Mouse (Mus musculus) ES-E14 (cell line): ENCODE data around the gene Jchain.
A peak's percentile ranks its signal among the peaks of the same experiment; 100 is the strongest.

ENCODE experiments used
- HCFC1 ChIP-seq: IDR thresholded peaks from 2 replicates; pipeline ENCODE4 v1.6.1; 2012; ENCODE audit warnings: low read length, inconsistent platforms, borderline replicate concordance; ENCODE audit not compliant: insufficient read depth
- MAFK ChIP-seq: IDR thresholded peaks from 2 replicates; pipeline ENCODE4 v1.6.1; 2014; ENCODE audit warnings: mild to moderate bottlenecking, low read depth, low read length, inconsistent platforms; ENCODE audit not compliant: insufficient read depth
- ZNF384 ChIP-seq: IDR thresholded peaks from 2 replicates; pipeline ENCODE4 v1.6.1; 2012; ENCODE audit warnings: low read depth, low read length, inconsistent platforms

DNA sequence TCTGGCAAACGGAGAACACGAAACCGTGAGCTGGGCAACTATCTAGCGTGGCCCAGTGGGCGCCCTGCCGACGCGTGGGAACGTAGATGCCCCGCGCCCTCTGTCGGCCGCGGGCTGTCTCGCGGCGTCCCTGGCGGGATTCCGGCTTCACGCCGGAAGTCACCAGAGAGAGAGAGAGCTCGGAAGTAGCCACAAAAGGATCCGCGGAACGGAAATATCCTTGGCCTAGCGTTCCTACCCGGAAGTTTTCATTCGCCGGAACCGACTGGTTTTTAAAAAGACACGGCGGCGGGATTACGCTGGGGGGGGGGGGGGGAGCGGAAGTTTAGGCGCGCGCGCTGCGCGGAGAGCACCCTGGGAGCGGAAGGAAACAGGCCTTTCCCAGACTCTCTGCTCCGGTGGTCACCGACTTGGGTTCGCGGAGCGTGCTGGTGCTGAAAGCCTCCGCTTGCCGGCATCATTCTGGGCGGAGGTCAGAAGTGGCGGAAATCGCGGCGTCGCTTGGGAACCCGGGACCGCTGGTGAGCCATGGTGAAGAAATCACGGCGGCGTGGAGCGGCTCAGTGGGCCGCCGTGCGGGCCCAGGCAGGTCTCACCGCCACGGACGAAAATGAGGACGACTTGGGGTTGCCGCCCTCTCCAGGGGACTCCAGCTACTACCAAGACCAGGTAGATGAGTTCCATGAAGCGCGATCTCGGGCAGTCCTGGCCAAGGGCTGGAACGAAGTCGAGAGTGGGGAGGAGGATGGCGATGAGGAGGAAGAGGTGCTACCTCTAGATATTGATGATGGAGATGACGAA is 26.6 kb upstream of the Jchain start, which contains the start of gene Utp3:
- no peak for TF ChIP-seq ZNF384
- TF ChIP-seq MAFK, result no peak
- peak; percentile 92 for TF ChIP-seq HCFC1
